Comparison of ENCODE assay signal across 11 mouse cellular contexts in genomic region chr4:129609139-129609631, GRCm38 (mm10). TPM values are rescaled to one million over a fixed set of nuclear protein-coding genes. Genes with fewer than 3 reads are reported as not detected.
DNase-seq lines count a peak whose midpoint lies in the region; ATAC-seq lines count a peak whose summit lies in the region.
"Had no signal": no experiment of that assay in that cellular context is flagged by ENCODE, and none has a peak within 500 bp of the region (broad histone marks: within the 10 kb centered on the region; RNA-seq: fewer than 3 reads in every experiment).

No protein-coding gene starts in this region.

- no peak overlapping the region for H3K27ac ChIP-seq in hindbrain, embryonic 15.5 days (replicated peaks)
- H3K27ac ChIP-seq in hindbrain, embryonic 11.5 days (ENCODE audit: low read depth, low read length): no peak overlapping the region
- no peak overlapping the region for H3K27ac ChIP-seq in midbrain, embryonic 13.5 days
- no peak overlapping the region for H3K27ac ChIP-seq in midbrain, embryonic 15.5 days
- H3K27ac ChIP-seq: heart, embryonic 13.5 days had no signal

- H3K27me3 ChIP-seq in hindbrain, embryonic 15.5 days: no peaks in the 10 kb centered on the region
- H3K27me3 ChIP-seq in hindbrain, embryonic 11.5 days (ENCODE audit: control insufficient read depth, insufficient read depth, low read length): no peaks in the 10 kb centered on the region
- no peaks in the 10 kb centered on the region for H3K27me3 ChIP-seq in midbrain, embryonic 13.5 days
- H3K27me3 ChIP-seq in midbrain, embryonic 15.5 days (replicated peaks): no peaks in the 10 kb centered on the region
- H3K27me3 ChIP-seq: embryonic facial prominence, embryonic 15.5 days; heart, embryonic 13.5 days; megakaryocyte, embryonic 14.5 days had no signal

- no peak overlapping the region for H3K4me3 ChIP-seq in hindbrain, embryonic 15.5 days
- H3K4me3 ChIP-seq in hindbrain, embryonic 11.5 days (ENCODE audit: low read depth, low read length): no peak overlapping the region
- H3K4me3 ChIP-seq in midbrain, embryonic 13.5 days (replicated peaks): no peak overlapping the region
- H3K4me3 ChIP-seq in midbrain, embryonic 15.5 days: no peak overlapping the region
- H3K4me3 ChIP-seq: embryonic facial prominence, embryonic 15.5 days; heart, embryonic 13.5 days; megakaryocyte, embryonic 14.5 days had no signal

- 0 out of 2 replicates have a peak, but pooled peaks cover 2% of the 10 kb centered on the region for H3K4me1 ChIP-seq in hindbrain, embryonic 15.5 days (replicated peaks)
- no peaks in the 10 kb centered on the region for H3K4me1 ChIP-seq in hindbrain, embryonic 11.5 days (replicated peaks; ENCODE audit: control insufficient read depth, insufficient read depth, low read length)
- H3K4me1 ChIP-seq in midbrain, embryonic 13.5 days (replicated peaks): no peaks in the 10 kb centered on the region
- H3K4me1 ChIP-seq in midbrain, embryonic 15.5 days: peaks cover 6% of the 10 kb centered on the region; the same call in 1 of the 2 replicates

- DNase-seq in CD4-positive, CD25-positive, alpha-beta regulatory T cell, adult 2 months (ENCODE audit: low read depth, low spot score): peak; percentile 30
- DNase-seq in hindbrain, embryonic 11.5 days (ENCODE audit: low spot score): no peak
- peak; percentile 53 for DNase-seq in thymus, postnatal 0 days (ENCODE audit: low spot score)
- DNase-seq in gastrocnemius, postnatal 4 days (ENCODE audit: low spot score in 2 of 2): no peak

- ATAC-seq in CD4-positive, CD25-positive, alpha-beta regulatory T cell, adult 4 months: no peak
- ATAC-seq in hindbrain, embryonic 15.5 days (ENCODE audit: low FRiP score, low read depth): peak; percentile 14; the same call in 1 of the 2 replicates
- ATAC-seq in hindbrain, embryonic 11.5 days (ENCODE audit: low FRiP score): no peak
- peak; percentile 47 for ATAC-seq in midbrain, embryonic 13.5 days
- ATAC-seq in midbrain, embryonic 15.5 days (replicated peaks): no peak

- no peaks in the 10 kb centered on the region for H3K9me3 ChIP-seq in hindbrain, embryonic 15.5 days
- H3K9me3 ChIP-seq in hindbrain, embryonic 11.5 days (ENCODE audit: control insufficient read depth, low read length): no peaks in the 10 kb centered on the region
- H3K9me3 ChIP-seq in midbrain, embryonic 13.5 days: no peaks in the 10 kb centered on the region
- no peaks in the 10 kb centered on the region for H3K9me3 ChIP-seq in midbrain, embryonic 15.5 days
- H3K9me3 ChIP-seq: embryonic facial prominence, embryonic 15.5 days; heart, embryonic 13.5 days; megakaryocyte, embryonic 14.5 days had no signal

- H3K36me3 ChIP-seq in hindbrain, embryonic 15.5 days: peaks cover 34% of the 10 kb centered on the region
- 0 out of 2 replicates have a peak, but pooled peaks cover 3% of the 10 kb centered on the region for H3K36me3 ChIP-seq in hindbrain, embryonic 11.5 days (ENCODE audit: control insufficient read depth, insufficient read depth, low read length)
- peaks cover 58% of the 10 kb centered on the region for H3K36me3 ChIP-seq in midbrain, embryonic 13.5 days
- H3K36me3 ChIP-seq in midbrain, embryonic 15.5 days (replicated peaks): peaks cover 18% of the 10 kb centered on the region

- WGBS in hindbrain, embryonic 15.5 days: 80% methylated on average over 12 of the region's 12 CpGs
- WGBS in hindbrain, embryonic 11.5 days: 87% methylated on average over 12 of the region's 12 CpGs
- 89% methylated on average over 12 of the region's 12 CpGs for WGBS in midbrain, embryonic 13.5 days
- WGBS in midbrain, embryonic 15.5 days: 85% methylated on average over 12 of the region's 12 CpGs

- H3K4me2 ChIP-seq in hindbrain, embryonic 15.5 days: no peak overlapping the region
- no peak overlapping the region for H3K4me2 ChIP-seq in hindbrain, embryonic 11.5 days (replicated peaks; ENCODE audit: low read depth, low read length)
- no peak overlapping the region for H3K4me2 ChIP-seq in midbrain, embryonic 13.5 days (replicated peaks)
- no peak overlapping the region for H3K4me2 ChIP-seq in midbrain, embryonic 15.5 days
- H3K4me2 ChIP-seq: embryonic facial prominence, embryonic 15.5 days; heart, embryonic 13.5 days had no signal

- H3K9ac ChIP-seq in hindbrain, embryonic 15.5 days: no peak overlapping the region
- no peak overlapping the region for H3K9ac ChIP-seq in hindbrain, embryonic 11.5 days (ENCODE audit: low read depth, low read length)
- no peak overlapping the region for H3K9ac ChIP-seq in midbrain, embryonic 13.5 days (replicated peaks)
- no peak overlapping the region for H3K9ac ChIP-seq in midbrain, embryonic 15.5 days
- H3K9ac ChIP-seq: heart, embryonic 13.5 days had no signal

RNA-seq across cellular contexts. Expression of gene Dcdc2b, which starts 4.9 kb away (rescaled TPM):
- polyA plus RNA-seq in CD4-positive, CD25-positive, alpha-beta regulatory T cell, adult 4 months (2017; shearing (Covaris generic)): 1 to 10 TPM; 3.9 to 7.0 TPM
- 3.4 and 3.6 TPM in 2 replicates for polyA plus RNA-seq in hindbrain, embryonic 15.5 days (2015; fragmentation: Nextera tagmentation; extraction: Ambion mirVana)
- 1.6 and 2.7 TPM in 2 replicates for polyA plus RNA-seq in hindbrain, embryonic 11.5 days (2014; fragmentation: Nextera tagmentation; extraction: Ambion mirVana)
- 2.6 and 3.5 TPM in 2 replicates for polyA plus RNA-seq in midbrain, embryonic 13.5 days (2015; fragmentation: Nextera tagmentation; extraction: Ambion mirVana)
- polyA plus RNA-seq in midbrain, embryonic 15.5 days (2015; fragmentation: Nextera tagmentation; extraction: Ambion mirVana): 4.2 and 4.6 TPM in 2 replicates
- polyA plus RNA-seq in thymus, postnatal 0 days (2015; fragmentation: Nextera tagmentation; extraction: Ambion mirVana): 3.0 and 3.3 TPM in 2 replicates
- total RNA-seq in gastrocnemius, postnatal 4 days (2021): 1 to 10 TPM; 1.6 to 2.7 TPM

RNA-seq across cellular contexts. Expression of gene Tmem234, which starts 8.7 kb away (rescaled TPM):
- 100 to 1,000 TPM; 254 to 306 TPM for polyA plus RNA-seq in CD4-positive, CD25-positive, alpha-beta regulatory T cell, adult 4 months (2017; shearing (Covaris generic))
- 183 and 184 TPM in 2 replicates for polyA plus RNA-seq in hindbrain, embryonic 15.5 days (2015; fragmentation: Nextera tagmentation; extraction: Ambion mirVana)
- 177 and 195 TPM in 2 replicates for polyA plus RNA-seq in hindbrain, embryonic 11.5 days (2014; fragmentation: Nextera tagmentation; extraction: Ambion mirVana)
- 205 and 214 TPM in 2 replicates for polyA plus RNA-seq in midbrain, embryonic 13.5 days (2015; fragmentation: Nextera tagmentation; extraction: Ambion mirVana)
- 198 and 199 TPM in 2 replicates for polyA plus RNA-seq in midbrain, embryonic 15.5 days (2015; fragmentation: Nextera tagmentation; extraction: Ambion mirVana)
- polyA plus RNA-seq in thymus, postnatal 0 days (2015; fragmentation: Nextera tagmentation; extraction: Ambion mirVana): 190 and 230 TPM in 2 replicates
- 10 to 100 TPM; 65.2 to 68.4 TPM for total RNA-seq in gastrocnemius, postnatal 4 days (2021)

RNA-seq across cellular contexts. Expression of gene Eif3i, which starts 8.7 kb away (rescaled TPM):
- 100 to 1,000 TPM; 337 to 353 TPM for polyA plus RNA-seq in CD4-positive, CD25-positive, alpha-beta regulatory T cell, adult 4 months (2017; shearing (Covaris generic))
- polyA plus RNA-seq in hindbrain, embryonic 15.5 days (2015; fragmentation: Nextera tagmentation; extraction: Ambion mirVana): 203 and 206 TPM in 2 replicates
- polyA plus RNA-seq in hindbrain, embryonic 11.5 days (2014; fragmentation: Nextera tagmentation; extraction: Ambion mirVana): 274 TPM in 2 replicates
- polyA plus RNA-seq in midbrain, embryonic 13.5 days (2015; fragmentation: Nextera tagmentation; extraction: Ambion mirVana): 210 and 220 TPM in 2 replicates
- 195 and 208 TPM in 2 replicates for polyA plus RNA-seq in midbrain, embryonic 15.5 days (2015; fragmentation: Nextera tagmentation; extraction: Ambion mirVana)
- polyA plus RNA-seq in thymus, postnatal 0 days (2015; fragmentation: Nextera tagmentation; extraction: Ambion mirVana): 325 and 333 TPM in 2 replicates
- 100 to 1,000 TPM; 167 to 176 TPM for total RNA-seq in gastrocnemius, postnatal 4 days (2021)

RNA-seq across cellular contexts. Expression of gene Iqcc, which starts 9.7 kb away (rescaled TPM):
- polyA plus RNA-seq in CD4-positive, CD25-positive, alpha-beta regulatory T cell, adult 4 months (2017; shearing (Covaris generic)): 10 to 100 TPM; 48.4 to 68.7 TPM
- polyA plus RNA-seq in hindbrain, embryonic 15.5 days (2015; fragmentation: Nextera tagmentation; extraction: Ambion mirVana): 26.7 and 32.9 TPM in 2 replicates
- polyA plus RNA-seq in hindbrain, embryonic 11.5 days (2014; fragmentation: Nextera tagmentation; extraction: Ambion mirVana): 25.3 and 25.7 TPM in 2 replicates
- polyA plus RNA-seq in midbrain, embryonic 13.5 days (2015; fragmentation: Nextera tagmentation; extraction: Ambion mirVana): 30.0 and 35.8 TPM in 2 replicates
- polyA plus RNA-seq in midbrain, embryonic 15.5 days (2015; fragmentation: Nextera tagmentation; extraction: Ambion mirVana): 27.0 and 33.0 TPM in 2 replicates
- 39.5 and 40.6 TPM in 2 replicates for polyA plus RNA-seq in thymus, postnatal 0 days (2015; fragmentation: Nextera tagmentation; extraction: Ambion mirVana)
- total RNA-seq in gastrocnemius, postnatal 4 days (2021): 10 to 100 TPM; 13.2 to 13.6 TPM

RNA-seq across cellular contexts. Expression of gene Ccdc28b, which starts 14.6 kb away (rescaled TPM):
- 10 to 100 TPM; 28.6 to 39.5 TPM for polyA plus RNA-seq in CD4-positive, CD25-positive, alpha-beta regulatory T cell, adult 4 months (2017; shearing (Covaris generic))
- polyA plus RNA-seq in hindbrain, embryonic 15.5 days (2015; fragmentation: Nextera tagmentation; extraction: Ambion mirVana): 153 and 159 TPM in 2 replicates
- 77.7 and 79.6 TPM in 2 replicates for polyA plus RNA-seq in hindbrain, embryonic 11.5 days (2014; fragmentation: Nextera tagmentation; extraction: Ambion mirVana)
- polyA plus RNA-seq in midbrain, embryonic 13.5 days (2015; fragmentation: Nextera tagmentation; extraction: Ambion mirVana): 133 and 137 TPM in 2 replicates
- polyA plus RNA-seq in midbrain, embryonic 15.5 days (2015; fragmentation: Nextera tagmentation; extraction: Ambion mirVana): 166 and 173 TPM in 2 replicates
- 81.7 and 87.2 TPM in 2 replicates for polyA plus RNA-seq in thymus, postnatal 0 days (2015; fragmentation: Nextera tagmentation; extraction: Ambion mirVana)
- 10 to 100 TPM; 44.7 to 51.2 TPM for total RNA-seq in gastrocnemius, postnatal 4 days (2021)

Comparison
In these comparisons a context has a peak if more than half of its experiments do, and no peak if none do; other contexts are left out.
1. ATAC-seq: peak in hindbrain, embryonic 15.5 days (single experiment) and midbrain, embryonic 13.5 days (single experiment); none in CD4-positive, CD25-positive, alpha-beta regulatory T cell, adult 4 months (single experiment), hindbrain, embryonic 11.5 days (single experiment) and midbrain, embryonic 15.5 days (single experiment).
2. DNase-seq: peak in CD4-positive, CD25-positive, alpha-beta regulatory T cell, adult 2 months (single experiment) and thymus, postnatal 0 days (single experiment); none in hindbrain, embryonic 11.5 days (single experiment) and gastrocnemius, postnatal 4 days (0 of 2).